Comparison of ENCODE assay signal across 3 mouse cellular contexts in genomic region chr6:9643926-9644325, GRCm38 (mm10).
DNase-seq lines count a peak whose midpoint lies in the region.

No protein-coding gene starts in this region.

- DNase-seq in ES-CJ7 (ENCODE audit: low read depth, low spot score) = peak; percentile 42
- peak; percentile 55 for DNase-seq in R1 (ENCODE audit: low read depth, low spot score)
- DNase-seq in ZHBTc4 (ENCODE audit: low read depth, low spot score) = peak; percentile 54
